Mouse (Mus musculus): Measurements from ENCODE around the gene Krt2. TPM values are rescaled to one million over a fixed set of nuclear protein-coding genes. Genes with fewer than 3 reads are reported as not detected.

The Krt2 gene
- polyA plus RNA-seq, 1 experiment from 2014 or later: not detected

- H3K4me2 ChIP-seq: no peak overlapping the region
- no peak overlapping the region for H3K9ac ChIP-seq
- H3K27me3 ChIP-seq (replicated peaks): no peaks in the 10 kb centered on the region
- no peaks in the 10 kb centered on the region for H3K9me3 ChIP-seq
- no peak overlapping the region for H3K27ac ChIP-seq
- WGBS: 41% methylated on average over 9 of the region's 9 CpGs
- no peak for ATAC-seq (ENCODE audit: insufficient read depth, low FRiP score, low read depth)
- no peaks in the 10 kb centered on the region for H3K36me3 ChIP-seq
- H3K4me3 ChIP-seq (replicated peaks): no peak overlapping the region
- H3K4me1 ChIP-seq: 0 out of 2 replicates have a peak, but pooled peaks cover 8% of the 10 kb centered on the region
Observed at GRCm38 (mm10) chr15:101843192-101843591, 25.2 kb upstream of the Krt2 start.

GRCm38 (mm10) chr15:101834784-101835328 lies 16.9 kb upstream of the Krt2 start:
- Histone ChIP-seq H3K9me3 (no peaks in the 10 kb centered on the region), H3K27ac (no peak overlapping the region), H3K9ac (no peak overlapping the region), H3K27me3 (replicated peaks) (no peaks in the 10 kb centered on the region), H3K4me3 (replicated peaks) (no peak overlapping the region), H3K4me1 (no peaks in the 10 kb centered on the region), H3K36me3 (no peaks in the 10 kb centered on the region), H3K4me2 (no peak overlapping the region)
- WGBS: 66% methylated on average over 5 of the region's 5 CpGs
- no peak for ATAC-seq (ENCODE audit: insufficient read depth, low FRiP score, low read depth)

GRCm38 (mm10) chr15:101833131-101833530 lies 15.2 kb upstream of the Krt2 start:
- Histone ChIP-seq H3K36me3 (no peaks in the 10 kb centered on the region), H3K4me1 (no peaks in the 10 kb centered on the region), H3K27me3 (replicated peaks) (no peaks in the 10 kb centered on the region), H3K27ac (no peak overlapping the region), H3K4me2 (no peak overlapping the region), H3K9me3 (no peaks in the 10 kb centered on the region), H3K4me3 (replicated peaks) (no peak overlapping the region), H3K9ac (no peak overlapping the region)
- ATAC-seq (ENCODE audit: insufficient read depth, low FRiP score, low read depth): no peak
- 29% methylated on average over 6 of the region's 6 CpGs for WGBS

GRCm38 (mm10) chr15:101829441-101829840 lies 11.5 kb upstream of the Krt2 start:
- no peak for ATAC-seq (ENCODE audit: insufficient read depth, low FRiP score, low read depth)
- 77% methylated on average over 5 of the region's 5 CpGs for WGBS

GRCm38 (mm10) chr15:101821786-101822185 lies 3.8 kb upstream of the Krt2 start:
- Histone ChIP-seq H3K36me3 (no peaks in the 10 kb centered on the region), H3K4me2 (no peak overlapping the region), H3K27ac (no peak overlapping the region), H3K4me3 (replicated peaks) (no peak overlapping the region), H3K27me3 (replicated peaks) (no peaks in the 10 kb centered on the region), H3K4me1 (no peaks in the 10 kb centered on the region), H3K9ac (no peak overlapping the region), H3K9me3 (no peaks in the 10 kb centered on the region)
- no peak for ATAC-seq (ENCODE audit: insufficient read depth, low FRiP score, low read depth)
- WGBS: 20% methylated on average over 3 of the region's 3 CpGs

More at GRCm38 (mm10) chr15:101829441-101829840, 11.5 kb upstream of the Krt2 start:
- Histone ChIP-seq H3K36me3 (no peaks in the 10 kb centered on the region), H3K9ac (no peak overlapping the region), H3K4me1 (no peaks in the 10 kb centered on the region), H3K4me2 (no peak overlapping the region), H3K27me3 (replicated peaks) (no peaks in the 10 kb centered on the region), H3K27ac (no peak overlapping the region), H3K4me3 (replicated peaks) (no peak overlapping the region), H3K9me3 (no peaks in the 10 kb centered on the region)

- no peak overlapping the region for H3K4me2 ChIP-seq
- no peaks in the 10 kb centered on the region for H3K4me1 ChIP-seq
- no peak overlapping the region for H3K4me3 ChIP-seq (replicated peaks)
- 79% methylated on average over 11 of the region's 11 CpGs for WGBS
- no peak for ATAC-seq (ENCODE audit: insufficient read depth, low FRiP score, low read depth)
- H3K27me3 ChIP-seq (replicated peaks): no peaks in the 10 kb centered on the region
- no peak overlapping the region for H3K9ac ChIP-seq
- no peaks in the 10 kb centered on the region for H3K9me3 ChIP-seq
- no peaks in the 10 kb centered on the region for H3K36me3 ChIP-seq
- H3K27ac ChIP-seq: no peak overlapping the region
Observed at GRCm38 (mm10) chr15:101803052-101803822, 14.7 kb downstream of the Krt2 start.

GRCm38 (mm10) chr15:101802296-101802835 lies 15.6 kb downstream of the Krt2 start, which contains the start of gene Krt73:
Krt73 (minus strand) TSS chr15:101802346.
- 75% methylated on average over 6 of the region's 6 CpGs for WGBS

GRCm38 (mm10) chr15:101790867-101791266 lies 27.1 kb downstream of the Krt2 start:
- H3K27ac ChIP-seq: no peak overlapping the region
- no peaks in the 10 kb centered on the region for H3K4me1 ChIP-seq
- no peak for ATAC-seq (ENCODE audit: insufficient read depth, low FRiP score, low read depth)
- H3K9ac ChIP-seq: no peak overlapping the region
- no peaks in the 10 kb centered on the region for H3K27me3 ChIP-seq (replicated peaks)
- 9% methylated on average over 3 of the region's 3 CpGs for WGBS
- H3K4me3 ChIP-seq (replicated peaks): no peak overlapping the region
- no peaks in the 10 kb centered on the region for H3K9me3 ChIP-seq
- H3K36me3 ChIP-seq: no peaks in the 10 kb centered on the region
- no peak overlapping the region for H3K4me2 ChIP-seq

More at GRCm38 (mm10) chr15:101802296-101802835, 15.6 kb downstream of the Krt2 start, which contains the start of gene Krt73:
- Histone ChIP-seq H3K9ac (no peak within 1 kb of the TSS), H3K36me3 (no peaks in the 10 kb centered on the region), H3K4me3 (replicated peaks) (no peak within 1 kb of the TSS), H3K9me3 (no peaks in the 10 kb centered on the region), H3K4me1 (no peaks in the 10 kb centered on the region), H3K4me2 (no peak within 1 kb of the TSS), H3K27ac (no peak within 1 kb of the TSS), H3K27me3 (replicated peaks) (peaks cover 3% of the 10 kb centered on the region; the same call in 1 of the 2 replicates)
- ATAC-seq (ENCODE audit: insufficient read depth, low FRiP score, low read depth): no peak

- Histone ChIP-seq H3K4me3 (replicated peaks) (no peak within 1 kb of the TSS), H3K9ac (no peak within 1 kb of the TSS), H3K36me3 (no peaks in the 10 kb centered on the region), H3K4me2 (no peak within 1 kb of the TSS), H3K9me3 (no peaks in the 10 kb centered on the region), H3K27ac (no peak within 1 kb of the TSS), H3K4me1 (no peaks in the 10 kb centered on the region), H3K27me3 (replicated peaks) (no peaks in the 10 kb centered on the region)
- no peak for ATAC-seq (ENCODE audit: insufficient read depth, low FRiP score, low read depth)
- 87% methylated on average over 18 of the region's 18 CpGs for WGBS
Observed at GRCm38 (mm10) chr15:101786360-101786759, 31.6 kb downstream of the Krt2 start, which contains the start of gene Krt72. Krt72 (minus strand) TSS chr15:101786460.

GRCm38 (mm10) chr15:101773420-101773819 lies 44.5 kb downstream of the Krt2 start:
- peak; percentile 34; the same call in 1 of the 2 replicates for ATAC-seq (ENCODE audit: insufficient read depth, low FRiP score, low read depth)
- H3K9me3 ChIP-seq: no peaks in the 10 kb centered on the region
- no peak overlapping the region for H3K27ac ChIP-seq
- H3K27me3 ChIP-seq (replicated peaks): no peaks in the 10 kb centered on the region
- H3K36me3 ChIP-seq: no peaks in the 10 kb centered on the region
- H3K9ac ChIP-seq: no peak overlapping the region
- no peak overlapping the region for H3K4me2 ChIP-seq
- no peak overlapping the region for H3K4me3 ChIP-seq (replicated peaks)
- 66% methylated on average over 10 of the region's 10 CpGs for WGBS
- H3K4me1 ChIP-seq: no peaks in the 10 kb centered on the region

GRCm38 (mm10) chr15:101772711-101773081 lies 45.3 kb downstream of the Krt2 start:
- Histone ChIP-seq H3K27ac (0 out of 2 replicates have a peak overlapping the region, but pooled peaks have one; percentile 48), H3K4me2 (no peak overlapping the region), H3K36me3 (no peaks in the 10 kb centered on the region), H3K9ac (no peak overlapping the region), H3K4me1 (no peaks in the 10 kb centered on the region), H3K4me3 (replicated peaks) (no peak overlapping the region), H3K9me3 (no peaks in the 10 kb centered on the region), H3K27me3 (replicated peaks) (no peaks in the 10 kb centered on the region)
- 2% methylated on average over 5 of the region's 5 CpGs for WGBS
- 0 out of 2 replicates have a peak, but pooled peaks have one; percentile 25 for ATAC-seq (ENCODE audit: insufficient read depth, low FRiP score, low read depth)

- Histone ChIP-seq H3K9ac (no peak overlapping the region), H3K9me3 (no peaks in the 10 kb centered on the region), H3K27me3 (replicated peaks) (no peaks in the 10 kb centered on the region), H3K27ac (peak overlapping the region; percentile 48; the same call in 1 of the 2 replicates), H3K4me3 (replicated peaks) (no peak overlapping the region), H3K4me2 (no peak overlapping the region), H3K36me3 (no peaks in the 10 kb centered on the region), H3K4me1 (no peaks in the 10 kb centered on the region)
- ATAC-seq (ENCODE audit: insufficient read depth, low FRiP score, low read depth): no peak
- WGBS: 61% methylated on average over 5 of the region's 5 CpGs
Observed at GRCm38 (mm10) chr15:101772080-101772710, 45.8 kb downstream of the Krt2 start.

All from stomach, embryonic 15.5 days (tissue).